Mouse (Mus musculus): ENCODE data around the gene Susd1.
A peak's percentile ranks its signal among the peaks of the same experiment; 100 is the strongest.

Gene Susd1

GRCm38 (mm10) chr4:59337533-59337885 is 100.9 kb downstream of the Susd1 start:
- no peak for DNase-seq

GRCm38 (mm10) chr4:59336846-59337532 is 101.4 kb downstream of the Susd1 start:
- DNase-seq, result no peak

GRCm38 (mm10) chr4:59336439-59336809 is 102.0 kb downstream of the Susd1 start:
- no peak for DNase-seq

- DNase-seq, result peak; percentile 68
Measured at GRCm38 (mm10) chr4:59335616-59336438, 102.6 kb downstream of the Susd1 start.

- no peak for DNase-seq
Measured at GRCm38 (mm10) chr4:59335101-59335500, 103.3 kb downstream of the Susd1 start.

- no peak for DNase-seq
Measured at GRCm38 (mm10) chr4:59334236-59334635, 104.2 kb downstream of the Susd1 start.

GRCm38 (mm10) chr4:59333424-59333895 is 105.0 kb downstream of the Susd1 start:
- DNase-seq, result no peak

GRCm38 (mm10) chr4:59332691-59333423 is 105.6 kb downstream of the Susd1 start:
- no peak for DNase-seq

GRCm38 (mm10) chr4:59332089-59332488 is 106.3 kb downstream of the Susd1 start:
- DNase-seq, result no peak

GRCm38 (mm10) chr4:59331633-59332032 is 106.8 kb downstream of the Susd1 start:
- peak; percentile 92 for DNase-seq

- DNase-seq, result no peak
Measured at GRCm38 (mm10) chr4:59330961-59331604, 107.3 kb downstream of the Susd1 start.

GRCm38 (mm10) chr4:59329461-59330304 is 108.8 kb downstream of the Susd1 start:
- peak; percentile 53 for DNase-seq

GRCm38 (mm10) chr4:59328821-59329220 is 109.6 kb downstream of the Susd1 start:
- DNase-seq, result no peak

GRCm38 (mm10) chr4:59327986-59328385 is 110.4 kb downstream of the Susd1 start:
- no peak for DNase-seq

- DNase-seq, result no peak
Measured at GRCm38 (mm10) chr4:59326031-59326760, 112.2 kb downstream of the Susd1 start.

GRCm38 (mm10) chr4:59324317-59324716 is 114.1 kb downstream of the Susd1 start:
- DNase-seq, result no peak

GRCm38 (mm10) chr4:59323231-59323651 is 115.2 kb downstream of the Susd1 start:
- no peak for DNase-seq

- no peak for DNase-seq
Measured at GRCm38 (mm10) chr4:59322733-59323132, 115.7 kb downstream of the Susd1 start.

GRCm38 (mm10) chr4:59322056-59322455 is 116.4 kb downstream of the Susd1 start:
- no peak for DNase-seq

GRCm38 (mm10) chr4:59321181-59322008 is 117.0 kb downstream of the Susd1 start:
- DNase-seq, result no peak

Measured in lung, postnatal 10 days (tissue).